Mouse (Mus musculus) embryonic facial prominence, embryonic 10.5 days (tissue): ENCODE data around the gene Acot7. TPM values are rescaled to one million over a fixed set of nuclear protein-coding genes. Genes with fewer than 3 reads are reported as not detected.

Experiments used
- DNase-seq: peaks from one replicate; pipeline ENCODE4 v3.0.0-alpha.2; 2017; ENCODE audit warnings: low spot score
- H3K27ac ChIP-seq: fragments of 300-500 bp; sonication (generic); replicated peaks from 2 replicates; pipeline ENCODE4 v1.5.1; 2016; ENCODE audit warnings: mild to moderate bottlenecking
- H3K27me3 ChIP-seq: fragments of 300-500 bp; sonication (generic); replicated peaks from 2 replicates; pipeline ENCODE4 v1.6.1; 2016; ENCODE audit warnings: low read depth, mild to moderate bottlenecking; ENCODE audit not compliant: poor library complexity, severe bottlenecking
- H3K36me3 ChIP-seq: fragments of 300-500 bp; sonication (generic); replicated peaks from 2 replicates; pipeline ENCODE4 v1.6.1; 2016; ENCODE audit warnings: mild to moderate bottlenecking, moderate library complexity
- H3K4me1 ChIP-seq: fragments of 300-500 bp; sonication (generic); 2 replicates; pipeline ENCODE4 v1.6.1; 2016
- H3K4me3 ChIP-seq: fragments of 300-500 bp; sonication (generic); 2 replicates; pipeline ENCODE4 v1.5.1; 2016; ENCODE audit warnings: mild to moderate bottlenecking, moderate library complexity
- H3K9me3 ChIP-seq: fragments of 300-500 bp; sonication (generic); 2 replicates; pipeline ENCODE4 v1.6.1; 2016; ENCODE audit warnings: mild to moderate bottlenecking
- WGBS: fragments of 180-500 bp; shearing (Covaris S2); methylation state at CpG from one replicate; pipeline ENCODE4 v1.1.7; 2016; 5-methylcytosine and 5-hydroxymethylcytosine counted together
- polyA plus RNA-seq: library from polyadenylated mRNA; unstranded; fragments of >200 nt; fragmentation: Nextera tagmentation; extraction: Ambion mirVana; gene quantifications from 2 replicates; pipeline ENCODE4 v1.2.1, GENCODE M21; 2016

Gene Acot7
- polyA plus RNA-seq, 1 experiment from 2014 or later = 51.8 TPM

DNA sequence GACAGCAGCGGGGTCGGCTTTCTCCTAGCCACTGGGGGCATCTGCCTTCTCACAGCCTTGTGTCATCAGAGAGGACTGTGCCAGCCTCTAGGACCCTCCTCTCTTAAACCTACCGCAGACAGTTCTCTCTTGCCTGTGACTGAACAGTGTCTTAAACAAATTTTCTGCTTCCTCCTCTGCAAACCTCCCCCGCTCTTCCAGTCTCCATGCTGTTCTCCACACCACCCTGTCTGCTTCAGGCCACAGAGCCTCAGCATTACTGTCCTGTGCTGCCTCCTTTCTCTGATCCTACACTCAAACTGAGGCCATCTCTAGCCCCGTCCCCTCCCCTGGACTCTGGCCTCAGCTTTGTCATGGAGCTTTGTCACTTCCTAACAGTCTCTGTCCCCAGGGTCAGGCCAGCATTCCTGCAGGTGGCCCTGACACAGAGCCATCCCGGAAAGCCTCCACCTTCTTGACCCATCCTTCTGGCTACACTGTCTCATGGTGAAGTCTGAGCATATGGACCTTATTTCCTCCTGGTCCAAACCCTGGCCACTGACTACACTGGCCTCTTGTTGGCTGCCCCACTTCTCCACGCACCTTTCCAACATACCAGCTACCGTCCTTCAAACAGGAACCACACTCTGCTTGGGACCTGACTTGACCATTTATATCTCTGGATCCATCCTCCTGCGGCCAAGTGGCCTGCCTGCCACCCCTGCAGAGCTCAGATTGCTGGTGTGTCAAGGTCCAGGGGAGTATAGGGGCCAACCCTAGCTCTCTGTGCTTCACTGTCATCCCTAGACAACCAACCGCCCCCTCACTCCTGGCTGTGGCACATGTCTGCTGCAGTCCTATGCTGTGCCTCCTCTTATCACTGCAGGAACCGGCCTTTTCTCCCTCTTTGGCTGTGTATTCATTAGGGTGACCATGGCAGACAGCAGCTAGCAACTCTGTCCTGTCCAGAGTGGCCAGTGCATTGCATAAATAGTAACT is 66.9 kb downstream of the Acot7 start:
- 0 out of 2 replicates have a peak overlapping the region, but pooled peaks have one; percentile 32 for H3K27ac ChIP-seq

DNA sequence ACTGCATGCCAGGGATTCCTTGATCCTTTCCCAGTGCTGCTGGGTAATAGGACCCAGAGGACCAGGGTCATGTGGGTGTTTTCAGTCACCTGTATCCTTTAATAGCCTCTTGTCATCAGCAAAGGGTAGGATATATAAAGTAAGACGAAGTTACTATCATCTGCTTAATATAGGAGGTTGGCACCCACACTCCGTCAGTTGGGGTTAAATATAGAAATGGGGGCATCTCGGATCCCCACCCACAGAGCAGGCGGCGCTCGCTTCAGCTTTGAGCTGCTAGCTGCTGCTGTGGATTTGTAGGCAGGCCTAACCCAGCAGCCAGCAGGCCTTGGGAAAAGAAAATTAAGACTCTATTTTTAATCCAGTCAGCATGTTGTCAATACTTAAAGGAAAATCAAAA is 68.1 kb downstream of the Acot7 start:
- WGBS = 80% methylated on average over 6 of the region's 6 CpGs
- Histone ChIP-seq H3K9me3 (no peaks in the 10 kb centered on the region), H3K4me1 (peaks cover 35% of the 10 kb centered on the region), H3K27ac (no peak overlapping the region), H3K4me3 (no peak overlapping the region), H3K36me3 (peaks cover 6% of the 10 kb centered on the region), H3K27me3 (no peaks in the 10 kb centered on the region)
- no peak for DNase-seq

More for the DNA sequence above, 66.9 kb downstream of the Acot7 start:
- Histone ChIP-seq H3K4me3 (no peak overlapping the region), H3K4me1 (peaks cover 39% of the 10 kb centered on the region), H3K27me3 (no peaks in the 10 kb centered on the region), H3K36me3 (peaks cover 7% of the 10 kb centered on the region), H3K9me3 (no peaks in the 10 kb centered on the region)
- DNase-seq = no peak
- 73% methylated on average over 11 of the region's 11 CpGs for WGBS

DNA sequence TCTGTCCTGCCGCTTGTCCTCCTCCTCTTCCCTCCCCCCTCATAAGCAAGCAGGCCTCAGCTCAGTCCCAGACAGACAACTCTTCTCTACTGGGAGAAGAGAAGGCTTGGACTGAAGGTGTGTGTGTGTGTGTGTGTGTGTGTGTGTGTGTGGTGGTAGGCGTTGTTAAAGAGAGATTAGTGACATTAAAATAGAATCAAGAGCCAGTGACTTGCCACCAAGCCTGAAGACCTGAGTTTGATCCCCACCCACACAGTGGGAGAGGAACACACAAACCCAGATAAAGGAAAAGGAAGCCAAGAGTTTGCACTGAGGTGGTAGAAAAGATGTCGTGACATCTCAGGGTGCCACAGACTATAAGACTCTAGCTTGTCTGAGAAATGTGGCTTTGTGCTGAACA is 69.3 kb downstream of the Acot7 start:
- Histone ChIP-seq H3K27ac (no peak overlapping the region), H3K36me3 (no peaks in the 10 kb centered on the region), H3K27me3 (no peaks in the 10 kb centered on the region), H3K4me1 (peaks cover 36% of the 10 kb centered on the region), H3K4me3 (no peak overlapping the region), H3K9me3 (no peaks in the 10 kb centered on the region)
- no peak for DNase-seq
- WGBS = 79% methylated on average over 3 of the region's 3 CpGs

DNA sequence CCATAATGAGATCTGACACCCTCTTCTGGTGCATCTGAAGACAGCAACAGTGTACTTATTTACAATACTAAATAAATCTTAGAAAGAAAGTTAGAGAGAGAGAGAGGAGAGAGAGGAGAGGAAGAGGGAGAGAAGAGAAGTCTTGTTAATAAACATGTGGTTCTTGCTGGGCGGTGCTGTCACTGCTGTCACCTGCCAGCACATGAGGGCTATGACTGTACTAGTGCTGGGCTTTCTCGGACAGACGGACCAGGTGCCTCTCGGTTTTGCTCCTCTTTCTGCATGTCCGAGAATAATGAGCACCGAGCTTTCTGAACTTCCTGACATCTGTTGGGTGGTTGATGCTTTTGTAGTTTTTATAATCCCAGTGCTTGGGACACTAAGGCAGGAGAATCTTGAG is 72.7 kb downstream of the Acot7 start:
- 91% methylated on average over 6 of the region's 6 CpGs for WGBS
- DNase-seq = no peak
- Histone ChIP-seq H3K27me3 (no peaks in the 10 kb centered on the region), H3K36me3 (no peaks in the 10 kb centered on the region; the same call in 1 of the 2 replicates), H3K9me3 (no peaks in the 10 kb centered on the region), H3K4me3 (no peak overlapping the region), H3K4me1 (peaks cover 32% of the 10 kb centered on the region), H3K27ac (no peak overlapping the region)

DNA sequence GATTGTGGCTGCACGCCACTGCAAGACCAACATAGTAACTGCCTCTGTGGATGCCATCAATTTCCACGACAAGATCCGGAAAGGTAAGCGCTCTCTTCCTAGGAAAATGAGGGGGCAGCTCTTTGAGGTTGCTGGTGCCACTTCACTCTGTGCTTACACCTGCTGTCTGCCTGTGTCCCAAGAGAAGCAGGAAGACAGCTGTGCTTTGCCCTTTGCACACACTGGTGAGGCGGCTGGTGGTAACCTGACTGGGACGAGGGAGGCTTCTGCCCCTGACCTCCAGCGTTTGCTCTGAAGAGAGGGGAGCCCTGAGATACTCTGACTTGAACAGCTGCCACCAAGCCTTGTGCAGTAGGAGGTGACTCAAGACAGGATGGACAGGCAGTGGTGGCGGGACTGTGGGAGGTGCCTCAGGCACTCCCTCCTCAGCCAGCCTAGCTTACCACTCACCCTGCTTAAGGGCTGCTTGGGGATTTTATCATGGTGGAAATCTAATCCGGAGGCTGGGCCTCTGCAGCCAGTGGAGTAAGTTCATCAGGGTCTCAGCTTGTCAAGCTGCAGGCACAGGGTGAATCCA is 75.3 kb downstream of the Acot7 start:
- no peaks in the 10 kb centered on the region for H3K9me3 ChIP-seq
- no peaks in the 10 kb centered on the region for H3K27me3 ChIP-seq
- peaks cover 18% of the 10 kb centered on the region for H3K4me1 ChIP-seq
- no peak overlapping the region for H3K4me3 ChIP-seq
- H3K36me3 ChIP-seq = no peaks in the 10 kb centered on the region; the same call in 1 of the 2 replicates
- WGBS = 75% methylated on average over 9 of the region's 9 CpGs
- H3K27ac ChIP-seq = no peak overlapping the region
- DNase-seq = no peak

DNA sequence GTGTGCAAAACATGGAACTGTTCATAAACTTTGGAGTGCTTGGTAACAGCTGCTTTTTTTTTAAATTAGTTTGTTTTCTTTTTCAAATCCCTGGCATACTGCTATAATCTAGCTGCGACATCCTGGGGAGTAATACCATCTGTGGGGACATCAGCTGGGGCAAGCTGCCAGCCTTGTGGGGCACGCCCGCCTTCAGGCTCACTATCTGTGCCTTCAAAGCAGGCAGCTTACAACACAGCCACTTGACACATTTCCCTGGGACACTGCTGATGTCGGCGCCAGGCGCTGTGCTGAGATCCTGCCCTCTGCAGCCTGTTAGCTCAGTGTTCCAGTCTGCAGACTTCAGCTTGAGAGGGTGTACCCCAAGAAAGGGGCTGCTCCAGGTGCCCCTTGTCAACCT is 79.1 kb downstream of the Acot7 start:
- Histone ChIP-seq H3K27ac (no peak overlapping the region), H3K4me3 (no peak overlapping the region), H3K27me3 (no peaks in the 10 kb centered on the region), H3K36me3 (peaks cover 6% of the 10 kb centered on the region), H3K9me3 (no peaks in the 10 kb centered on the region), H3K4me1 (peaks cover 27% of the 10 kb centered on the region)
- DNase-seq = no peak
- WGBS = 78% methylated on average over 6 of the region's 6 CpGs

DNA sequence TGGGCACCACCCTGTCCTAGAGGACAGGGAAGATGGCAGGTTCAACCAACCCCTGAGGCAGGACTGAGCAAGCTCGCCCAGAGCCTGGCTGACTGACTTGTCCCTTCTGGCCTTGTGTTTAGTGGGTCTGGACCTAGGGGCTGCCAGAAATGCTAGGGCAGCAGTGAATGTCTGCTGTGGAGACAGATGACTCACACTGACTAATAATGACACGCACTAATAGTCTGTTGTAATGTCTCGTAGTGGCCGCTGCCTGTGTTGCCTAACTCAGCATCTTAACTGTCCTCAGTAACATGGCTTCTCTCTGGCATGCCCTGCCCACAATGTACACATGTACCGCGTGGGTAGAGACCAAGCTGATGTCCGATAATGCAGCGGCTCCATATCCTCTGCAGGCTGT is 82.5 kb downstream of the Acot7 start:
- DNase-seq = no peak
- Histone ChIP-seq H3K9me3 (no peaks in the 10 kb centered on the region), H3K4me3 (no peak overlapping the region), H3K36me3 (peaks cover 6% of the 10 kb centered on the region), H3K27ac (no peak overlapping the region), H3K4me1 (peaks cover 41% of the 10 kb centered on the region), H3K27me3 (no peaks in the 10 kb centered on the region)
- WGBS = 92% methylated on average over 8 of the region's 8 CpGs

DNA sequence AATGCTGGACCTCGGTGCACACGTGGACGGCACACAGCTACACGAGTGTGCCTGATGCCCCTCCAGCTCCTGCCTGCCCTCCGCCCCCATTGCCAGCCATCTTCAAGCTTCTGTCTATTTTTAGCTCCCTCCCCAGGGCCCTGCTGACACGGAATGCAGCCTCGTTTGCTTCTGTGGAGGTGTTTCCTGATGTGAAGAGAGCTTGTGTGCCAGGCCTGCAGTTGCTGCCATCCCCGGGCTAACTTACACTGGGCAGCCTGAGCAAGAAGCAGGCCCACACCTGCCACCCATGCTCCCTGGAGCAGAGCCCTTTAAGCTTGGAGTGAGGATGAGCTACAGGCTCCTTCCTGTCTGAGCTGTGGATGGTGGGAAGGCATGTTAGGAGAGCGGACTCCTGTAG is 84.3 kb downstream of the Acot7 start:
- Histone ChIP-seq H3K36me3 (peaks cover 6% of the 10 kb centered on the region), H3K9me3 (no peaks in the 10 kb centered on the region), H3K4me3 (no peak overlapping the region), H3K27me3 (no peaks in the 10 kb centered on the region), H3K4me1 (peaks cover 51% of the 10 kb centered on the region), H3K27ac (no peak overlapping the region; the same call in 1 of the 2 replicates)
- 72% methylated on average over 9 of the region's 9 CpGs for WGBS
- no peak for DNase-seq

DNA sequence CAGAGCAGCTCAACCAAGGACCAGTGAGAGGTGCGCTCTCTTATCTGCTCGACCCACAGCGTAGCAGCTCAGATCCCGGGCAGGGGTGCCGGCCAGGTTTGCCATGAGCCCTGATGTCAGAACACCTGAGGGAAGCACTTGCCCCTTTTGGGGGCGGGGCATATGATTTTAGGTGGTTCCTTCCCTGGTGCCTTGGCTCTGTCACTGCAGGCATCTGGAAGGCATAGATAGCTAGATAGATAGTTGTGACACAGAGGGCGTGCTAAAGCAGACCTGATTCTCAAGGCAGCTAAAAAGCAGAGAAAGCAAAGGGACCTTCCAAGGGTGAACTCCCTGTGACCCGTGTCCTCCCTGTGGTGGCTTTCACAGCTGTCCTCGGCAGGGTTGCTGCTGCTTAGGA is 85.2 kb downstream of the Acot7 start:
- no peak overlapping the region for H3K4me3 ChIP-seq
- no peak for DNase-seq
- peaks cover 59% of the 10 kb centered on the region for H3K4me1 ChIP-seq
- no peaks in the 10 kb centered on the region for H3K27me3 ChIP-seq
- WGBS = 56% methylated on average over 9 of the region's 9 CpGs
- peaks cover 6% of the 10 kb centered on the region for H3K36me3 ChIP-seq
- H3K27ac ChIP-seq = peak overlapping the region; percentile 42; the same call in 1 of the 2 replicates
- no peaks in the 10 kb centered on the region for H3K9me3 ChIP-seq

DNA sequence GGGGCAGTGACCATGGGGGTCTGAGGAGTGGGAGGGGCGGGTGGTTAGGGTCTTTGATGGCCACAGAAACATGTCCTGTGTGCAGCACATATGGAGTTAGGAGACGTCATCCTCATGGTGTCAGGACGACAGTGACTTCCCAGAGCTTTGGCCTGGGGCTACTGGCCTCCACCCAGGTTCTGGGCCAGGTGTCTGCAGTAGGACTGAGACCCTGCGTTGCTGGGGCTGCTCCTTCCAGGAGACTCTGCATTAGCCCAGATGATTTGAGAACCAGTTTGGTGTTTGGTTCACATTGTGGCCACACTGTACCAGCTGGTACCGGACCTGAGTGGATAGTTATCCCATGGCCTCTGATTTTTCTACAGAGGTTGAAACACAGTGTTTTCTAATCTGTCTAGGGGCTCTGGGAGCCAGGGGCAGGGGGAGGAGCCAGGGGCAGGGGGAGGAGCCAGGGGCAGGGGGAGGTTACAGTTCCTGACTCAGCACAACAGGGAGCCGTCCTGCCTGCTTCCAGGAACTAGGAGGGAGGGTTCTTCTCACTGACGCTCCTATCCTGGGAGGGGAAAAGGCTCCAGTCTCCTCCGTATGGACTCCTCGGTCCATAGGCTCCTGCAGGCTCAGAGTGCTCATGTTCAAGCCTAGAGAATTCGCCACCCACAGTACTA is 85.7 kb downstream of the Acot7 start:
- WGBS = 23% methylated on average over 10 of the region's 10 CpGs
- H3K27ac ChIP-seq = peak overlapping the region; percentile 42; the same call in 1 of the 2 replicates
- peak; percentile 69 for DNase-seq
- no peaks in the 10 kb centered on the region for H3K9me3 ChIP-seq
- peaks cover 63% of the 10 kb centered on the region for H3K4me1 ChIP-seq
- peaks cover 6% of the 10 kb centered on the region for H3K36me3 ChIP-seq
- H3K27me3 ChIP-seq = no peaks in the 10 kb centered on the region
- H3K4me3 ChIP-seq = no peak overlapping the region

DNA sequence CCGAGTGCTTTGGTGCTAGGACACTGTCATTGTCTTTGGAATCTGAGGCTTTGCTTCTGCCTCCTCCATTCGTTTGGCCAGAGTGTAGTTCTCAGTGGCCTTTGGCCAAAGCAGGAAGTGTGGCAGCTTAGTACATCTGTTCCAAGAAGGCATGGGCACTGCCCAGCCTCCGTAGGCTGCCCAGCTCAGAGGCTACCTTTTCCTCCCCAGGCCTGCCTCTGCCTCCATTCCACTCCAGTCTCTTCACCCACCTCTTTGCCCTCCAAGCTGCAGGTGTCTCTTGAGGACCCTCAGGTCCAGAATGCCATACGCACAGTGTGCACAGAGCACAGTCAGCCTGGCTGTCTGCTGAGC is 86.2 kb downstream of the Acot7 start:
- H3K27me3 ChIP-seq = no peaks in the 10 kb centered on the region
- peaks cover 6% of the 10 kb centered on the region for H3K36me3 ChIP-seq
- WGBS = 51% methylated on average over 4 of the region's 4 CpGs
- peaks cover 66% of the 10 kb centered on the region for H3K4me1 ChIP-seq
- peak overlapping the region; percentile 42 for H3K27ac ChIP-seq
- DNase-seq = no peak
- no peak overlapping the region for H3K4me3 ChIP-seq
- no peaks in the 10 kb centered on the region for H3K9me3 ChIP-seq

DNA sequence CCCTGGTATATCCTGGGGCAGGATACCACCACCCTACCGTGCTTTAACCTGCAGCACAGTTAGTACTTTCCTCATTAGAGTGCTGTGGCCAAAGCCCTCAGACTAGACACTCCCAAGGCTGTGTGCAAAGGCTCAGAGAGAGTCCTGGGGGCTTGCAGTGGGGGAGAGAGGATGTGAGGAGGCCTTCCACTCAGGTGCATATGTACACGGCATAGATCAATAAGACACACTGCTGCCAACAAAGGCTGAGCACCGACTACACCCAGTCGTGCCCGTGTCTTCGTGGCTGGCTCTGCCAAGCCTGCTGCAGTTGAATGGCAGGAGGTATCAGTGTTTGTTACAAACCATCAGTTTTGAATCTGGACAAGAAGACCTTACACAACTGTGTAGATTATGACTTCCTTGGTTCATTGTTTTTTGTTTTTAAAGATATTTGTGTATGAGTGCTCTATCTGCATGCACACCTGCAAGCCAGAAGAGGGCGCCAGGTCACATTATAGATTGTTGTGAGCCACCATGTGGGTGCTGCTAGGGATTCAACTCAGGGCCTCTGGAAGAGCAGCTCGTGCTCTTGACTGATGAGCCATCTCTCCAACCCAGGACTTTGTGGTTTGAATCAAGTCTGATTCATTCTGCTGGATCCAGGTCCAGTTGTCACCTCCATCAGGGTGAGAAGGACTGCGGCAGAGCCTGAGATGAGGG is 87.1 kb downstream of the Acot7 start:
- Histone ChIP-seq H3K27ac (no peak overlapping the region), H3K36me3 (peaks cover 6% of the 10 kb centered on the region), H3K27me3 (0 out of 2 replicates have a peak, but pooled peaks cover 4% of the 10 kb centered on the region), H3K4me1 (peaks cover 69% of the 10 kb centered on the region), H3K4me3 (no peak overlapping the region), H3K9me3 (no peaks in the 10 kb centered on the region)
- WGBS = 88% methylated on average over 9 of the region's 9 CpGs
- no peak for DNase-seq
